Mouse (Mus musculus): ENCODE results near the gene Rilpl1.

DNA sequence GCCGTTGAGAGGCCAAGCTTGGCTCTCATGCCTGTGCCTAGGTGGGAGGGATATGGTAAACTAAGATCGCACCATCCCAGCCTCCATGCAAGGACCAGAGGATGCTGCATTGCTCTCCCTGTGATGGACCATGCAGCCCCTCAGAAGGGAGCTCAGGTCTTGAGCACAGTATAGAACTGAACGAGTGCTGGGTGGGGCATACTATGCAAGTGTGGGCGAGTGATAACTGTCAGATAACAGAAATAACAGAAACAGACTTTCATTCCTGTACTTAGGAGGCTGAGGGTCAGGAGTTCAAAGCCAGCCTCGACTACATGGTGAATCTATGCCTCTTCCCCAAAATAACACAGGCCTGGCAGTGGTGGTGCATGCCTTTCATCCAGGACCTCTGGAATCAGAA is 3.8 kb upstream of the Rilpl1 start:
- TF ChIP-seq CTCF (IDR thresholded peaks at IDR 0.05; ENCODE audit: extremely low read depth, insufficient read length, insufficient replicate concordance, low read depth, low read length) (no peak), POLR2A (IDR thresholded peaks at IDR 0.05; ENCODE audit: low read depth, low read length) (no peak)
